Mouse (Mus musculus): ENCODE measurements around the gene Mapk8. TPM values are rescaled to one million over a fixed set of nuclear protein-coding genes. Genes with fewer than 3 reads are reported as not detected.
A peak's percentile ranks its signal among the peaks of the same experiment; 100 is the strongest.

Mapk8 gene
- polyA plus RNA-seq, 1 experiment = 12.0 TPM

DNA sequence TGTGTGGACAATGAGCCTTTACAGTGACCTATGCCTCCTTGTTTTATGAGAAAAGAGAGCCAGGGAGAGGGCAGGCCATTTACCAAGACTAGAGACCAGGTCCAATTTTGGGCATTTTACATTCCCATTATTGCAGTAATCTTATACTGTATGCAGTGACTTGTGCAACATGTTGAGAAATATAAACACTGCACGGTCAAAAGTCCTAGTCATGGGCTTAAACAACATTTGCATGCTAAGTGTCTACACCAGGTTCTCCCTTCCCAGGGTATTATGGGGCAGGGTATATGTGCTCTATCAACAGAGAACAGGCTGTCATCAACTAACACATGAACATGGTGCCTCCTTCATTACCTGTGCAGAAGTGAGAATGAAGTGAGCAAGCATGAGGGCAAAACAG, 72.9 kb downstream of the Mapk8 start:
- TF ChIP-seq POLR2A (IDR thresholded peaks at IDR 0.05; ENCODE audit: insufficient read length, low read depth) (no peak), MYOD1 (IDR thresholded peaks at IDR 0.05; ENCODE audit: control insufficient read depth in 1 of 3, insufficient read length in 2 of 3, low read depth in 2 of 3) (no peak), POLR2AphosphoS2 (IDR thresholded peaks at IDR 0.05; ENCODE audit: insufficient read length, low read depth) (no peak), MYOG (IDR thresholded peaks at IDR 0.05; ENCODE audit: control insufficient read depth in 1 of 3, insufficient read depth in 1 of 3, insufficient read length in 2 of 3, low read depth in 2 of 3) (no peak), REST (IDR thresholded peaks at IDR 0.05; ENCODE audit: insufficient read depth, insufficient read length) (no peak), TCF3 (IDR thresholded peaks at IDR 0.05; ENCODE audit: insufficient read length, low read depth) (no peak), CEBPB (IDR thresholded peaks at IDR 0.05; ENCODE audit: insufficient read depth, poor library complexity, severe bottlenecking) (no peak), SRF (IDR thresholded peaks at IDR 0.05; ENCODE audit: control insufficient read depth, insufficient read length, low read depth) (no peak), MAX (IDR thresholded peaks at IDR 0.05; ENCODE audit: low read depth) (no peak), E2F4 (IDR thresholded peaks at IDR 0.05; ENCODE audit: insufficient read depth) (no peak), USF1 (IDR thresholded peaks at IDR 0.05; ENCODE audit: low read depth) (no peak), TCF12 (IDR thresholded peaks at IDR 0.05; ENCODE audit: insufficient read depth, poor library complexity, severe bottlenecking) (no peak)
- H3K27me3 ChIP-seq (ENCODE audit: control insufficient read depth, insufficient read depth, insufficient read length) = no peaks in the 10 kb centered on the region
- no peaks in the 10 kb centered on the region for H3K79me2 ChIP-seq (ENCODE audit: control insufficient read depth, insufficient read depth)
- H3K4me3 ChIP-seq = no peak overlapping the region
- H3ac ChIP-seq (ENCODE audit: control insufficient read depth, insufficient read length) = no peak overlapping the region
- no peak overlapping the region for H3K4me2 ChIP-seq (ENCODE audit: low read depth)
- peaks cover 15% of the 10 kb centered on the region for H3K36me3 ChIP-seq (ENCODE audit: control insufficient read depth, insufficient read depth)

DNA sequence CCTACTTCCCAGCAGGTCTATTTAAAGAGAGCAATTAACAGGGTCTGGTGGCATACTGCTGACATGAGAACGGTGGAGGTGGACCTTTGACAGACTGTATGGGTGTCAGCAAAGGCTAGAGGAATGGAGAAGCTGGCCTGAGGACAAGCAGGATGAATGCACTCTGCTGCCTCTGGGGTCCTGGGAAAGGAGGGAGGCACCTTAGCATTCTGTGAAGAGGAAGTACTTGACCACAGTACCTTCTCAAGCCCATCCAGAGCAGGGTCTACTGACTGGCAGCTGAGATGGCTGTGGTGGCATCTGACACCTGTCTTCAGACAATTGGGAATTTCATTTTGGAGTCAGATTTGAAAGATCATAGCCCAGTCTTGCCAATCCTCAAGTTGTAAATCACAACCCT, 73.7 kb downstream of the Mapk8 start:
- Histone ChIP-seq H3K4me3 (no peak overlapping the region), H3ac (ENCODE audit: control insufficient read depth, insufficient read length) (no peak overlapping the region), H3K79me2 (ENCODE audit: control insufficient read depth, insufficient read depth) (no peaks in the 10 kb centered on the region), H3K4me2 (ENCODE audit: low read depth) (no peak overlapping the region), H3K27me3 (ENCODE audit: control insufficient read depth, insufficient read depth, insufficient read length) (no peaks in the 10 kb centered on the region), H3K36me3 (ENCODE audit: control insufficient read depth, insufficient read depth) (peaks cover 15% of the 10 kb centered on the region)
- TF ChIP-seq MAX (IDR thresholded peaks at IDR 0.05; ENCODE audit: low read depth) (no peak), POLR2AphosphoS2 (IDR thresholded peaks at IDR 0.05; ENCODE audit: insufficient read length, low read depth) (peak; percentile 55)

DNA sequence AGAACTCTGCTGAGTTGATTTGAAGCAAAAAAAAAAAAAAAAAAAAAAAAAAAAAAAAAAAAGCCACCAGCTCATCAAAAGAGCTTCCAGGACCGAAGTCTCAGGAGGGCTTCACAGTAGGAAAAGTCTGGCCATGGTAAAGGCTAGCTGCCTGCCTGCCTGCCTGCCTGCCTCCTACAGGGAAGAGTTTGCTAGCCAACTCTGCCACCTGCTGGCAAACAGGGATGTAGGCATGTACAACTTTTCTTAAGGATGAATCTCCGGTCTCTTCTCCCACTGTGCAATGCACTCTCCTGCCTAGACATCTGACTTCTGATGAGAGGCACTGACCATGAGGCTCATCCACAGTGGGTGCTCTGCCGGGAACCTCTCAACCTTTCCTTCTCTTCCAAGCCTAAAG, 75.7 kb downstream of the Mapk8 start:
- H3K36me3 ChIP-seq (ENCODE audit: control insufficient read depth, insufficient read depth) = peaks cover 10% of the 10 kb centered on the region
- H3K79me2 ChIP-seq (ENCODE audit: control insufficient read depth, insufficient read depth) = no peaks in the 10 kb centered on the region
- H3K4me3 ChIP-seq = no peak overlapping the region
- H3ac ChIP-seq (ENCODE audit: control insufficient read depth, insufficient read length) = no peak overlapping the region
- TF ChIP-seq MYOG (IDR thresholded peaks at IDR 0.05; ENCODE audit: control insufficient read depth in 1 of 3, insufficient read depth in 1 of 3, insufficient read length in 2 of 3, low read depth in 2 of 3) = no peak
- peak; percentile 64 for TF ChIP-seq POLR2AphosphoS2 (IDR thresholded peaks at IDR 0.05; ENCODE audit: insufficient read length, low read depth)
- peak; percentile 17 for TF ChIP-seq POLR2A (IDR thresholded peaks at IDR 0.05; ENCODE audit: insufficient read length, low read depth)
- no peak overlapping the region for H3K4me2 ChIP-seq (ENCODE audit: low read depth)
- no peaks in the 10 kb centered on the region for H3K27me3 ChIP-seq (ENCODE audit: control insufficient read depth, insufficient read depth, insufficient read length)

GRCm38 (mm10) chr14:33370056-33370455, 76.9 kb downstream of the Mapk8 start:
- no peaks in the 10 kb centered on the region for H3K27me3 ChIP-seq (ENCODE audit: control insufficient read depth, insufficient read depth, insufficient read length)
- no peak overlapping the region for H3ac ChIP-seq (ENCODE audit: control insufficient read depth, insufficient read length)
- H3K36me3 ChIP-seq (ENCODE audit: control insufficient read depth, insufficient read depth) = peaks cover 12% of the 10 kb centered on the region
- no peak for TF ChIP-seq TCF3 (IDR thresholded peaks at IDR 0.05; ENCODE audit: insufficient read length, low read depth)
- TF ChIP-seq REST (IDR thresholded peaks at IDR 0.05; ENCODE audit: insufficient read depth, insufficient read length) = no peak
- TF ChIP-seq MYOD1 (IDR thresholded peaks at IDR 0.05; ENCODE audit: control insufficient read depth in 1 of 3, insufficient read length in 2 of 3, low read depth in 2 of 3) = no peak
- no peak for TF ChIP-seq POLR2AphosphoS2 (IDR thresholded peaks at IDR 0.05; ENCODE audit: insufficient read length, low read depth)
- TF ChIP-seq POLR2A (IDR thresholded peaks at IDR 0.05; ENCODE audit: insufficient read length, low read depth) = no peak
- no peak for TF ChIP-seq CEBPB (IDR thresholded peaks at IDR 0.05; ENCODE audit: insufficient read depth, poor library complexity, severe bottlenecking)
- H3K4me2 ChIP-seq (ENCODE audit: low read depth) = no peak overlapping the region
- H3K79me2 ChIP-seq (ENCODE audit: control insufficient read depth, insufficient read depth) = no peaks in the 10 kb centered on the region
- no peak overlapping the region for H3K4me3 ChIP-seq

GRCm38 (mm10) chr14:33369375-33369774, 77.6 kb downstream of the Mapk8 start:
- H3ac ChIP-seq (ENCODE audit: control insufficient read depth, insufficient read length) = no peak overlapping the region
- no peaks in the 10 kb centered on the region for H3K79me2 ChIP-seq (ENCODE audit: control insufficient read depth, insufficient read depth)
- H3K4me3 ChIP-seq = no peak overlapping the region
- no peak overlapping the region for H3K4me2 ChIP-seq (ENCODE audit: low read depth)
- peaks cover 19% of the 10 kb centered on the region for H3K36me3 ChIP-seq (ENCODE audit: control insufficient read depth, insufficient read depth)
- no peaks in the 10 kb centered on the region for H3K27me3 ChIP-seq (ENCODE audit: control insufficient read depth, insufficient read depth, insufficient read length)
- TF ChIP-seq E2F4 (IDR thresholded peaks at IDR 0.05; ENCODE audit: insufficient read depth) (no peak), MAX (IDR thresholded peaks at IDR 0.05; ENCODE audit: low read depth) (no peak), TCF12 (IDR thresholded peaks at IDR 0.05; ENCODE audit: insufficient read depth, poor library complexity, severe bottlenecking) (no peak)
